Mouse (Mus musculus): ENCODE data around the gene Fez1. TPM values are rescaled to one million over a fixed set of nuclear protein-coding genes. Genes with fewer than 3 reads are reported as not detected.

Fez1 gene
- total and polyA plus RNA-seq, 3 experiments: not detected

- TF ChIP-seq ETS1 (IDR thresholded peaks at IDR 0.05; ENCODE audit: low read depth, low read length) (no peak), GABPA (IDR thresholded peaks at IDR 0.05; ENCODE audit: low read depth, low read length) (no peak), CHD2 (IDR thresholded peaks at IDR 0.05; ENCODE audit: low read length) (no peak), MAZ (IDR thresholded peaks at IDR 0.05; ENCODE audit: low read depth, low read length) (no peak), MAX (IDR thresholded peaks at IDR 0.05; ENCODE audit: low read length) (no peak), TAL1 (IDR thresholded peaks at IDR 0.05; ENCODE audit: low read length) (no peak)
- H3K9me3 ChIP-seq (replicated peaks; ENCODE audit: insufficient read depth, low read length): no peaks in the 10 kb centered on the region
- DNase-seq (ENCODE audit: low read depth, low spot score): no peak
- H3K79me2 ChIP-seq (ENCODE audit: control insufficient read depth, insufficient read depth, low read length, poor library complexity): no peaks in the 10 kb centered on the region
- H3K27me3 ChIP-seq (ENCODE audit: control insufficient read depth in 1 of 2, insufficient read depth in 2 of 2, low read length in 2 of 2): peaks cover 3 to 9% of the 10 kb centered on the region in 2 experiments; a peak in 2 of 4 replicates
- H3K4me1 ChIP-seq (ENCODE audit: control insufficient read depth in 1 of 2, insufficient read depth in 2 of 2, low read length in 2 of 2): no peaks in the 10 kb centered on the region
- no peak overlapping the region for H3K27ac ChIP-seq (ENCODE audit: control insufficient read depth, low read depth, low read length)
- H3K9ac ChIP-seq (ENCODE audit: control insufficient read depth, low read depth, low read length, poor library complexity, severe bottlenecking): no peak overlapping the region
- H3K36me3 ChIP-seq (ENCODE audit: control insufficient read depth in 1 of 2, insufficient read depth in 2 of 2, low read length in 2 of 2): no peaks in the 10 kb centered on the region
- H3K4me3 ChIP-seq (ENCODE audit: control insufficient read depth in 1 of 2, insufficient read depth in 1 of 2, low read depth in 2 of 2, low read length in 2 of 2): no peak overlapping the region
Observed at GRCm38 (mm10) chr9:36850091-36850490, 28.4 kb downstream of the Fez1 start.

GRCm38 (mm10) chr9:36852175-36852574 lies 30.5 kb downstream of the Fez1 start:
- Histone ChIP-seq H3K27me3 (ENCODE audit: control insufficient read depth in 1 of 2, insufficient read depth in 2 of 2, low read length in 2 of 2) (peaks cover 3 to 11% of the 10 kb centered on the region in 2 experiments; a peak in 3 of 4 replicates), H3K9ac (ENCODE audit: control insufficient read depth, low read depth, low read length, poor library complexity, severe bottlenecking) (no peak overlapping the region), H3K36me3 (ENCODE audit: control insufficient read depth in 1 of 2, insufficient read depth in 2 of 2, low read length in 2 of 2) (no peaks in the 10 kb centered on the region), H3K79me2 (ENCODE audit: control insufficient read depth, insufficient read depth, low read length, poor library complexity) (no peaks in the 10 kb centered on the region), H3K4me3 (ENCODE audit: control insufficient read depth in 1 of 2, insufficient read depth in 1 of 2, low read depth in 2 of 2, low read length in 2 of 2) (no peak overlapping the region), H3K4me1 (ENCODE audit: control insufficient read depth in 1 of 2, insufficient read depth in 2 of 2, low read length in 2 of 2) (no peaks in the 10 kb centered on the region), H3K27ac (ENCODE audit: control insufficient read depth, low read depth, low read length) (no peak overlapping the region), H3K9me3 (replicated peaks; ENCODE audit: insufficient read depth, low read length) (no peaks in the 10 kb centered on the region)
- TF ChIP-seq CTCF (IDR thresholded peaks at IDR 0.05 in 2 of 3, conservative IDR thresholded peaks at IDR 0.05 in 1 of 3; ENCODE audit: control insufficient read depth in 1 of 3, insufficient read depth in 1 of 3, low read depth in 2 of 3, low read length in 3 of 3, poor library complexity in 1 of 3, severe bottlenecking in 1 of 3) (no peak), MEF2A (IDR thresholded peaks at IDR 0.05; ENCODE audit: extremely low read depth, insufficient replicate concordance, low read depth, low read length, poor library complexity, severe bottlenecking) (no peak), NELFE (IDR thresholded peaks at IDR 0.05; ENCODE audit: low read depth, low read length) (no peak), CHD2 (IDR thresholded peaks at IDR 0.05; ENCODE audit: low read length) (no peak), NRF1 (IDR thresholded peaks at IDR 0.05; ENCODE audit: insufficient read depth, low read depth, low read length, poor library complexity, severe bottlenecking) (no peak), ZC3H11A (IDR thresholded peaks at IDR 0.05; ENCODE audit: low read depth, low read length) (no peak), BHLHE40 (IDR thresholded peaks at IDR 0.05; ENCODE audit: borderline replicate concordance, low read depth, low read length) (no peak), TAL1 (IDR thresholded peaks at IDR 0.05; ENCODE audit: low read length) (no peak), UBTF (IDR thresholded peaks at IDR 0.05; ENCODE audit: borderline replicate concordance, insufficient read depth, low read depth, low read length) (no peak), POLR2A (IDR thresholded peaks at IDR 0.05; ENCODE audit: control insufficient read depth in 1 of 2, insufficient read depth in 1 of 2, low read depth in 1 of 2, low read length in 2 of 2, poor library complexity in 1 of 2) (no peak), ELF1 (IDR thresholded peaks at IDR 0.05; ENCODE audit: low read depth, low read length) (no peak), SMC3 (IDR thresholded peaks at IDR 0.05; ENCODE audit: low read depth, low read length) (no peak)
- no peak for DNase-seq (ENCODE audit: low read depth, low spot score)
